Mouse (Mus musculus) lung, adult 18-20 months (tissue): ENCODE results near the gene Cmbl.

Experiments used
- DNase-seq, 2 experiments: peaks; one replicate each; pipeline ENCODE4 v3.0.0; 2022; ENCODE audit warnings: mixed read lengths in 2 of 2

The Cmbl gene

GRCm38 (mm10) chr15:31627277-31628154 lies 62.3 kb downstream of the Cmbl start:
- DNase-seq, result no peak

- DNase-seq, result no peak
Measured at GRCm38 (mm10) chr15:31628180-31628579, 63.0 kb downstream of the Cmbl start.

DNA sequence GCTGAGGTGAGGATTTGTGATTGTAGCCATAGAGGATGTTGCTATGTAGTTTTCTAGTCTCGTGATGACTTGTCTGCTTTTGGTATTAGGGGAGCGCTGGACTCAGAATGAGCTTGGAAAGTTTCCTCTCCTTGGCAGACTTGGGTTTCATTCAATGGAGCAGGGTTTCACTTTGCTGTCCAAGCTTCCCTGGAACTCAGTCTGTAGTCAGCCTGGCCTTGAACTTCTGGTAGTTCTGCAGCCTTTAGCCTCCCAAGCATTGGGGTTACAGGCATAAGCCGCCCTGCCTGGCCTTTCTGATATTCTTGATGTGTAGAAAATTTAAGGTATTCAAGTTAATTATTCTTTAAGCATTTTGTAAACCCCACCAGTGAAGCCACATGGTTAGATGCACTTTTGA lies 64.4 kb downstream of the Cmbl start:
- DNase-seq, result no peak

DNA sequence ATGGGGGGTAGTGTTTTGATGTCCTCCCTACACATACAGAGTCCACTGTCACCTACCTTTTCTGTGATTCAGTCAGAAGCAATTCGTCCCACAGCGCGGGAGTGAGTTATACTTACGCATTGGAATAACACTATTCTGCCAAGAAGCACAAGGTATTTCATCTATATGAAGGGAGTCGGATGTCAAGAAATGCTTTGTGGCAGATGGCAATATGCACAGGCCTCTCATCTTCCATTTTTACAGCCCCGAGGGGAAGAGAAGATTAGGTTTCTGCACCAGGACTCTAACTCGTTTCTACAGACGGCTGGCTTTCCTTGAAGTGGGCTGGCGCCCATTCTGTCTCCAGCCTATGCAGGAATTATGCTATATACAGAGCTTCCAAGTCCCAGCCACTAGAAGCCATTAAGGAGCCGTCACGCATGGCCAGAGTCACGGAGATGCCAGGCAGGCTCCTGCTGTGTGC lies 66.2 kb downstream of the Cmbl start:
- DNase-seq, result no peak

- DNase-seq, result no peak
Measured at GRCm38 (mm10) chr15:31632478-31632877, 67.3 kb downstream of the Cmbl start.

- no peak for DNase-seq
Measured at GRCm38 (mm10) chr15:31634582-31634981, 69.4 kb downstream of the Cmbl start.

DNA sequence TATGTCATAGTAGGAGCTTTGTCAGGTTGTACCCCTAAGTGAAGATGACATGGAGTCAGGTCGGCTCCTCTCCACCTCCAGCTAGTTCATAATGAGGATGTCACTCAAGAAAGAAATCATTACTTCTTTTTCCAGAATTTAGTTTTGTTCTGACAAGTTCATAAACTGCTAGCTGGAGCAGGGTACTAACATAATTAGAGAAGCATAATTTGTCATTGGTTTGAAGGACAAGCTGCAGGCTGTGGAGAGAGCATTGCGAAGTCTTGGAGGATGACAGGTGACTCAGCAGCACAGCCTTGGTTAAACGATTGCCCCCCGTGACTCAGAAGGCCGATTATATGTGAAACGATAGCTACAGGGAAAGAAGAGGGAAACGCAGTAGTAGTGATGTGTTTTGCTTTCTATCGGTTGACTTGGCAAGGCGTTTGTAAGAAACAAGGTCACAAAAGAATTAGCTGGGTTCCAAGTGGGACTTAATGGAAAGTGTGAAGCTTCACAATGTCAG lies 71.0 kb downstream of the Cmbl start:
- no peak for DNase-seq
